Mouse (Mus musculus) heart, embryonic 13.5 days (tissue): ENCODE measurements around the gene Lmna. TPM values are rescaled to one million over a fixed set of nuclear protein-coding genes. Genes with fewer than 3 reads are reported as not detected.

ENCODE experiments used
- ATAC-seq: fragments of 200-750 bp; cut with Nextera tagmentation; 2 replicates; pipeline ENCODE4 v1.8.0; 2017; ENCODE audit warnings: moderate TSS enrichment; ENCODE audit not compliant: insufficient number of reproducible peaks, low FRiP score, low TSS enrichment; ENCODE audit errors: extremely low read depth
- H3K27ac ChIP-seq: fragments of 300-500 bp; sonication (generic); replicated peaks from 2 replicates; pipeline ENCODE4 v1.5.1; 2015; ENCODE audit warnings: moderate library complexity, mild to moderate bottlenecking, inconsistent platforms
- H3K27me3 ChIP-seq: fragments of 300-500 bp; sonication (generic); replicated peaks from 2 replicates; pipeline ENCODE4 v1.6.1; 2015; ENCODE audit warnings: mild to moderate bottlenecking, inconsistent platforms
- H3K36me3 ChIP-seq: fragments of 300-500 bp; sonication (generic); 2 replicates; pipeline ENCODE4 v1.6.1; 2015; ENCODE audit warnings: mild to moderate bottlenecking, inconsistent platforms
- H3K4me1 ChIP-seq: fragments of 300-500 bp; sonication (generic); 2 replicates; pipeline ENCODE4 v1.6.1; 2015; ENCODE audit warnings: inconsistent platforms
- H3K4me2 ChIP-seq: fragments of 300-500 bp; sonication (generic); 2 replicates; pipeline ENCODE4 v1.6.1; 2015; ENCODE audit warnings: inconsistent platforms, mild to moderate bottlenecking, moderate library complexity
- H3K4me3 ChIP-seq: fragments of 300-500 bp; sonication (generic); 2 replicates; pipeline ENCODE4 v1.5.1; 2015; ENCODE audit warnings: moderate library complexity, mild to moderate bottlenecking, inconsistent platforms
- H3K9ac ChIP-seq: fragments of 300-500 bp; sonication (generic); 2 replicates; pipeline ENCODE4 v1.6.1; 2015; ENCODE audit warnings: inconsistent platforms, mild to moderate bottlenecking, moderate library complexity
- H3K9me3 ChIP-seq: fragments of 300-500 bp; sonication (generic); 2 replicates; pipeline ENCODE4 v1.6.1; 2016; ENCODE audit warnings: inconsistent platforms
- WGBS: fragments of 180-500 bp; shearing (Covaris S2); methylation state at CpG from one replicate; pipeline ENCODE4 v1.1.7; 2015; ENCODE audit warnings: mixed read lengths; 5-methylcytosine and 5-hydroxymethylcytosine counted together
- polyA plus RNA-seq: library from polyadenylated mRNA; unstranded; fragments of >200 nt; fragmentation: Nextera tagmentation; extraction: Ambion mirVana; gene quantifications from 2 replicates; pipeline ENCODE4 v1.2.1, GENCODE M21; 2015

Gene Lmna
- polyA plus RNA-seq, 1 experiment from 2014 or later, result 86.7 TPM

GRCm38 (mm10) chr3:88503881-88504746 lies 5.6 kb downstream of the Lmna start:
- H3K27ac ChIP-seq, result peak overlapping the region; percentile 92
- H3K27me3 ChIP-seq, result no peaks in the 10 kb centered on the region
- H3K9me3 ChIP-seq, result no peaks in the 10 kb centered on the region
- H3K36me3 ChIP-seq, result peaks cover 9% of the 10 kb centered on the region
- peak overlapping the region; percentile 33; the same call in 1 of the 2 replicates for H3K9ac ChIP-seq
- H3K4me2 ChIP-seq, result peak overlapping the region; percentile 98; the same call in 1 of the 2 replicates
- peaks cover 50% of the 10 kb centered on the region for H3K4me1 ChIP-seq
- peak overlapping the region; percentile 94; the same call in 1 of the 2 replicates for H3K4me3 ChIP-seq
- 49% methylated on average over 8 of the region's 8 CpGs for WGBS
- no peak for ATAC-seq

DNA sequence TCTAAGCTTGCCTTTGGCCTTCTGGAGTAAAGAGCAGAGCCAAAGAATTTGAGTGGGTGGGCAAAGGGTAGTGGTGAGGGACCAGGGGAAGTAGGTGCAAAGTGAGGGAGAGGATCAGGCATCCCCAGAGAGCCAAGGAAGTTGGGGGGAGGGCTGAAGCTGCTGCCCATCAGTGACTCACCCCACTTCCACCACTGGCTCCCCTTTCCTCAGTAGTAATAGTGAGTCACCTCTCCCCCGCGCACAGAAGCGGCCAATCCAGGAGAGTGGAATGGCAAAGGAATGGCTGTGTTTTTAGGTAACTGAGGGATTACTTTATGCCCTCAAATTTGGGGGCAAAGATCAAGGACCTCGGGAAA lies 6.3 kb downstream of the Lmna start:
- ATAC-seq, result peak; percentile 51
- WGBS, result 17% methylated on average over 4 of the region's 4 CpGs
- peaks cover 49% of the 10 kb centered on the region for H3K4me1 ChIP-seq

GRCm38 (mm10) chr3:88502641-88503504 lies 6.9 kb downstream of the Lmna start:
- Histone ChIP-seq H3K36me3 (peaks cover 19% of the 10 kb centered on the region), H3K4me1 (peaks cover 47% of the 10 kb centered on the region), H3K9me3 (no peaks in the 10 kb centered on the region), H3K27ac (peak overlapping the region; percentile 92), H3K9ac (peak overlapping the region; percentile 97), H3K4me2 (peak overlapping the region; percentile 98), H3K27me3 (no peaks in the 10 kb centered on the region), H3K4me3 (peak overlapping the region; percentile 94)
- WGBS, result under 1% methylated on average over 55 of the region's 55 CpGs
- ATAC-seq, result peak; percentile 80

More for the DNA sequence above, 6.3 kb downstream of the Lmna start:
- Histone ChIP-seq H3K9me3 (no peaks in the 10 kb centered on the region), H3K27ac (peak overlapping the region; percentile 92), H3K9ac (peak overlapping the region; percentile 97), H3K27me3 (no peaks in the 10 kb centered on the region), H3K36me3 (peaks cover 14% of the 10 kb centered on the region), H3K4me2 (peak overlapping the region; percentile 98), H3K4me3 (peak overlapping the region; percentile 94)

DNA sequence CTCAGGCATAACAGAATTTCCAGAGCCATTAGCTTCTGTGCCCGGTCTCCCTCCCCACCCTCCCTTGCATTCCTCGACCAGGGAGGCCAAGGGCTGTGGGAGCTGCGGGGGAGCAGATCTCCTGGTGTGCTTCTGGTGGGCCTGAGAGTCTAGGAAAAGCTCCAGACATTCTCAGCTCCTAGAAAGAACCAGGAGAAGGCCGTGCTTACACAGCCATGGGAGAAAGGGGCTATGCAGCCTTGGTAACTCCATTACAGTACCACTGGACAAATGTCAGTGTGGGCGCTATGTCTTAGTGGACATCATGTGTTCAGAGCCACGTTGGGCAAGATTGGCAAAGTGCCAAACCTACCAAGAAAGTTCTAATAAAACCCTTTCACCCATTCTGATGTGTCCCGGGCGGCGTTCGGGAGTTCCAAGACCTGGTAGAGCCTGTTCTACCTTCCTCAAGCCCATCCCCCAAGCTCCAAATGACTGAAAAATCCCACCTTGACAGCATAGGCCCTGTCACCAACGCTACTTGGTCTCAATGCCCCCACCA lies 7.7 kb downstream of the Lmna start:
- Histone ChIP-seq H3K9ac (peak overlapping the region; percentile 97), H3K36me3 (peaks cover 26% of the 10 kb centered on the region), H3K4me2 (peak overlapping the region; percentile 98), H3K9me3 (no peaks in the 10 kb centered on the region), H3K4me3 (peak overlapping the region; percentile 94), H3K27me3 (no peaks in the 10 kb centered on the region), H3K27ac (peak overlapping the region; percentile 92), H3K4me1 (peaks cover 54% of the 10 kb centered on the region)
- ATAC-seq, result 0 out of 2 replicates have a peak, but pooled peaks have one; percentile 3
- 9% methylated on average over 11 of the region's 11 CpGs for WGBS

DNA sequence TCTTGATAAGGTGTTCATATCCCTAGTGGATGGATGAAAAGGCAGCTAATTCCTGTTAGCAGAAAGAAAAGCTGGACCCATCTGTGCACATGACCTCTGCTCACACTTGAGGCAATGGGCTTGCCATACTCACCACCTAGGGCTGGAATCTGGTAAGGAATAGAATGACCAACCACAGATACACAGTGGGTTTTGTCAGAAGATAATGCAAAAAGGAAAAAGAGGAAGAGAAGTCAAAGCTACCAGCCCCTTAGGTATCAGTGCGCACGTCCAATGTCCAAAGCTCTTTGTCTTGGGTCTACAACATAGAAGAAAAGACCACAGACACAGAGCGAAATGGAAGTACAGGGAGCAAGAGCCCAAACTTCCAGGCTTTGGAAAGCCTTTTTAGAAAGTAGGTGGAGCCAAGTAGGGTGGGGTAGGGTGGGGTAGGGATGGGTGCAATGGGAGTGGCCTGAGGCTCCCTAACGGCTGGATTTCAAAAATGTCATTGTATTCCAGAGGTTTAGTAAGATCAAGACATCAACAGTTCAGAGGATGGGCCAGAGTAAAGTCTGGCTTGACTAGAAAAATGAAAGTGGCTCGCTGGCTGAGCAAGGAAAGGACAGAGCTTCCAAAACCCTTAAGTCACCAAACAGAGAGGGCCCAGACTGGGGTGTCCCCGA lies 8.3 kb downstream of the Lmna start:
- peaks cover 26% of the 10 kb centered on the region for H3K36me3 ChIP-seq
- peak overlapping the region; percentile 97 for H3K9ac ChIP-seq
- 58% methylated on average over 6 of the region's 6 CpGs for WGBS
- H3K4me2 ChIP-seq, result peak overlapping the region; percentile 98
- no peaks in the 10 kb centered on the region for H3K9me3 ChIP-seq
- no peak for ATAC-seq
- H3K27me3 ChIP-seq, result no peaks in the 10 kb centered on the region
- peak overlapping the region; percentile 94 for H3K4me3 ChIP-seq
- peak overlapping the region; percentile 92 for H3K27ac ChIP-seq
- peaks cover 58% of the 10 kb centered on the region for H3K4me1 ChIP-seq

DNA sequence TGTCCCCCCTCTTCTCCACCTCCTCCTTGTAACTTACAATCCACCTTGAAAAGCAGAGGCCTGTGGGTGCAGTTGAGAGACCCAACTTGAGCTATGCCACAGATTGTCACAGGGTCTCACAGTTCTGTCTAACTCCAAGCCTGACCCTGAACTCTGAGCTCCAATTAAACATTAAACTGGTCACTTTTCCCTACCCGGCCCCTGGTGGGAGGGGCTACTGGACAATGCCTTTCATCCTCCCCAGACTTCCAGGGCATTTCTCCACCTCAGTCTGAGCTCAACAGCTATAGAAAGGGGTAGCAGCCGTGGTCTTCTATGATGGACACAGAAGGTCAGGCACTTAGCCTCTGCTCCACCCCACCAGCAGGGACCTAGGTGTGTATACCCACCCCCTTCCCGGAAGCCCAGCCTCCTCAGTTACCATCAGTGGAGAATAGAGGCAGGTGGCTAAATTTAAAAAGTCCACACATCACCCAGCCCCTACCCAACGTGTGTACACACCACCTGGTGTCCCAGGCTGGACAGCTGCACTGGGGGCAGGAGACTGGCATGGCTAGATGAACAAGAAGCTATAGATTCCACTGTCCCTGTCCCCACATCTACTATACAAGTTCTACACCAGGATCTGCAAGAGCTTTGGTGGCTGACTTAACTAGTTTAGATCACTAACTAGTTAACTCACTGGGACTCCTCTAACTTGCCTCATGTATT lies 8.9 kb downstream of the Lmna start:
- peak overlapping the region; percentile 97 for H3K9ac ChIP-seq

DNA sequence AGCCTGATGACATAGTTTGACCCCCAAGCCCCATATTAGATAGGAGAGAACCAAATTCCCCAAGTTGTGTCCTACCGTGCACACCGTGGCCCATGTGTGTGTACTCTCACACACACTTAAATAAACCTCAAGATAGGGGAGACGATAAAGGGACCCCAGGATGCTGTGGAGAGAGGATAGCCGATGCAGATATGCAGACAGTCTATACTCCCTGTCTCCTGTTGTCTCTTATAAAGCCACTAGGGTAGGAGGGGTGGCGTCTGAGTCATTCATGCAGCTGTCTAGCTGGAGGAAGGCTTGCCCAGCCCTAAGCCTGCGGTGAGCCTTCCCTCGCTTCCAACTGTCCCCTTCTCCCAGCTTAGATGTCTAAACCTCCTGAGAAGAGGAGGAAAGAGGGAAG lies 9.7 kb downstream of the Lmna start:
- peaks cover 26% of the 10 kb centered on the region for H3K36me3 ChIP-seq
- peaks cover 66% of the 10 kb centered on the region for H3K4me1 ChIP-seq
- peak overlapping the region; percentile 98 for H3K4me2 ChIP-seq
- no peak overlapping the region; the same call in 1 of the 2 replicates for H3K9ac ChIP-seq
- H3K27me3 ChIP-seq, result no peaks in the 10 kb centered on the region
- H3K27ac ChIP-seq, result no peak overlapping the region
- peak overlapping the region; percentile 94; the same call in 1 of the 2 replicates for H3K4me3 ChIP-seq
- H3K9me3 ChIP-seq, result no peaks in the 10 kb centered on the region
- WGBS, result 76% methylated on average over 7 of the region's 7 CpGs
- ATAC-seq, result no peak

More for the DNA sequence above, 8.9 kb downstream of the Lmna start:
- Histone ChIP-seq H3K4me3 (peak overlapping the region; percentile 94), H3K4me1 (peaks cover 64% of the 10 kb centered on the region), H3K4me2 (peak overlapping the region; percentile 98), H3K9me3 (no peaks in the 10 kb centered on the region), H3K36me3 (peaks cover 26% of the 10 kb centered on the region), H3K27ac (no peak overlapping the region), H3K27me3 (no peaks in the 10 kb centered on the region)
- WGBS, result 57% methylated on average over 4 of the region's 4 CpGs
- no peak for ATAC-seq

GRCm38 (mm10) chr3:88499580-88499979 lies 10.2 kb downstream of the Lmna start:
- Histone ChIP-seq H3K27ac (no peak overlapping the region), H3K4me1 (peaks cover 71% of the 10 kb centered on the region), H3K27me3 (no peaks in the 10 kb centered on the region), H3K9me3 (no peaks in the 10 kb centered on the region), H3K4me3 (no peak overlapping the region), H3K9ac (no peak overlapping the region), H3K4me2 (no peak overlapping the region), H3K36me3 (peaks cover 26% of the 10 kb centered on the region)
- WGBS, result 88% methylated on average over 4 of the region's 4 CpGs
- ATAC-seq, result no peak

DNA sequence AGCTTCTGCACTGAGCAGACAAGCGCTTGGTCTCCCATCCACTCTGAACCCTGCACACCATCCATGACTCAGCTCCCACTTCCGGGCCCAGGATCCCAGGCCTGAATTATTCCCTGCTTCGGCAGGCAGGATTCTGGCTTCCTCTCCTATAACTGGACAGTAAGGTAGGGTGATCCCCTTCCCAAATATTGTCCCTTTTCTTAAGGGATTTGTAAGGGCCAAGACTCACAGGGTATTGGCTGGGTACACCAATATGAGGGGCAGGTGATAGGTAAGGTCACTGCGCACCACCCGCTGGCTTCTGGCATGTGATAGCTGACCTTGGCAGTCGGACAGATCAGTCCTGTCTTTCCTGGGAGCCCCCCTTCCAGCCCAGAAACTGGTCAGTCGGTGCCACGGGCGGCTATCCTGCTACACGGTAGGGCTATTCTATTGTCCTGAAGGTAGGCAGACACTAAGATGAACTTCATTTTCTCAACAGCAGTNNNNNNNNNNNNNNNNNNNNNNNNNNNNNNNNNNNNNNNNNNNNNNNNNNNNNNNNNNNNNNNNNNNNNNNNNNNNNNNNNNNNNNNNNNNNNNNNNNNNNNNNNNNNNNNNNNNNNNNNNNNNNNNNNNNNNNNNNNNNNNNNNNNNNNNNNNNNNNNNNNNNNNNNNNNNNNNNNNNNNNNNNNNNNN lies 13.9 kb downstream of the Lmna start:
- peak overlapping the region; percentile 49 for H3K4me2 ChIP-seq
- H3K36me3 ChIP-seq, result peaks cover 26% of the 10 kb centered on the region
- H3K9me3 ChIP-seq, result no peaks in the 10 kb centered on the region
- WGBS, result 72% methylated on average over 10 of the region's 10 CpGs
- peaks cover 71% of the 10 kb centered on the region for H3K4me1 ChIP-seq
- H3K27me3 ChIP-seq, result no peaks in the 10 kb centered on the region
- H3K9ac ChIP-seq, result peak overlapping the region; percentile 85
- H3K27ac ChIP-seq, result peak overlapping the region; percentile 100
- H3K4me3 ChIP-seq, result no peak overlapping the region
- no peak for ATAC-seq
